Mouse (Mus musculus) Muller cell, postnatal 12 days (primary cell): Measurements from ENCODE around the gene Serpina9.

Experiments
- DNase-seq: peaks from one replicate; pipeline ENCODE4 v3.0.0-alpha.2; 2015; ENCODE audit errors: inconsistent ontology term

Serpina9 gene

DNA sequence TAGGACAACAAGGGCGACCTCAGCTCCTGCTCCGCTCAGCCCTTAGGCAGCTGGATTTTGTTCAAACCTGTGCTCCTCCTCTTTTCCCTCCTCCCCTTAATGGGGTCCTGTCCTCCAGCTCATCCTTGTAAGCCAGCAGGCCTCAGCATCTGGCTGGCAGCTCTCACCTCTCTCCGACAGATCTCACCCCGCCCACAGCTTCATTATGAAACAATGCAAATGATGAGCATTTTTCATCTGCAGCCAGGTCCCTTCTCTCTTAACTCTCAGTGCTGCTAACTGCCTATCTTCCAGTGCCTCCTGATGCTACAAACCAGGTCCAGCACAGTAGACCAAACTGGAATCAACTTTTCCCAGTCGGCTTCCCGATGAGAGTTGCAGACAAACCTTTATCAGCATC is at the start of gene Serpina9:
Serpina9 (minus strand) TSS at position 136 of the 400 bp plus-strand sequence.
- no peak for DNase-seq

DNA sequence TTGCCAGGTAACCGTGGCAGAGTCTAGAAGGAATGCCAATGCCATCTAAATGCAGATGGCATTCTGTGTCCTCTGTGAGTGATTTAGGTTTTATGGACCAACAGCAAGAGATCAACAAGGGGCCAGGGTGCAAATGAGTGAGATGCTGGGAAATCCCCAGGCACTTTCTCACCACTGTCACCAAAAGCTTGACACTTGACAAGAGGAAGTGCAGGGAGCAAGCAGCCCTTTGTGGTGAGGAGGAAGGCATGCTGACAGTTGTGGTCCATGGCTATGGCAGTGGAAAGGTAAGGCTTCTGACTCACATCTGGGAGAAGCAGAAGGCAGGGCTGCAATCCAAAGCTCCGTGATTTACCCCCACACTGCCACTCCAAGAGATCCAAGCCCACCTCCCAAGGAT is 48.3 kb upstream of the Serpina9 start:
- DNase-seq = no peak

DNA sequence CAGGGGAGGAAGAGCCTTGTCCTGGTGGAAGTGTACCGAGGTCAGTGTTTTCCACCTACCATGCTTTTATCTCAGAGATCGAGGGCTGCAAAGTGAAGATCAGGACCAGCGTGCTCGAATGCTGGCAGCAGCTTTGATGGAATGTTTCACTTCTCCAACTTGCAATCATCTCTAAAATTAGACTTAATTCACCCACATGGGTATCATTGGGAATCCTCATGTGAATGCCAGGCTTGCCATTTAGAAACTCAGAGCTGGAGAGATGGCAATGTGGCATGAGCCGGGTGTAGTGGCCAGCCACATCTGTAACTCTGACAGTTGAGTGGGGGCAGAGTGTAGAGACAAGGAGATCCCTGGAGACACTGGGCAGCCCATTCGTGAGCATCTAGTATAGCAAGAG is 46.6 kb upstream of the Serpina9 start:
- no peak for DNase-seq

DNA sequence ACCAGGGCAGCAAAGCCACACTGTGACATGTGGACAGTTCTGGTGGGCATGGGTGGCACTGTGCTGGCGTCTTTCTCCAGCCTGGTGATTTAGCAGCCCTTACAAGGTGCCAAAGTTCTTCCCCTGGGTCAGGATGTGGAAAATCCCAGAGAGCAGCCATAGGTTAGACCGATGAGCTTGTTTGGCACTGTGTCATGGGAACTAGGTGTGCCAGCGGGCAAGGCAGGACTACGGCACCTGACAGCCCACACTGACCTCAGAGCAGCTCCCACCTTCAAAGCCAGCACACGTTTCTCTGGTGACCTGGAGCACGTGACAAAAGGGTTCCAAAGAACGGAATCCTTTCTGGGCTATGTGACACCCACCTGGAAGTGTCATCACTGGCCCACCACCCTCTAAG is 44.0 kb upstream of the Serpina9 start:
- no peak for DNase-seq

DNA sequence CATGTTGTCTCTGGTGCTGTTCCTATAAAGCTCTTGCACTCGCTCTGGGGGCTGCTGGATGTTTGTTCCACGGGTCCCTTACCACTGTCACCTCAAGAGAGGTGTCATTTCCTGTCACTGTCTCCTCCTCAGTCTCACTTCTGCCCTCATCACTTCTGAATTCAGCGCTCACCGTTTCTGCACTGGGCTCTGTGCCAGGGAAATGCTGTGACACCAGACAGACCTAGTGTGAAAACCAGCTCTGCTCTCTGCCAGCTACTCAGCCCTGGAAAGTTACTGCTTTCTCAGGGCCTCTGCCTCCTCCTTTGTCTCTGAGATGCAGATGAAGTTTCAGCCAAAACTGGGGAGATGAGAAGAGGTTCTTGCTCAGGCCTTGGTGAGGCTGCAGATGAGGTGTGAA is 43.5 kb upstream of the Serpina9 start:
- peak; percentile 55 for DNase-seq

DNA sequence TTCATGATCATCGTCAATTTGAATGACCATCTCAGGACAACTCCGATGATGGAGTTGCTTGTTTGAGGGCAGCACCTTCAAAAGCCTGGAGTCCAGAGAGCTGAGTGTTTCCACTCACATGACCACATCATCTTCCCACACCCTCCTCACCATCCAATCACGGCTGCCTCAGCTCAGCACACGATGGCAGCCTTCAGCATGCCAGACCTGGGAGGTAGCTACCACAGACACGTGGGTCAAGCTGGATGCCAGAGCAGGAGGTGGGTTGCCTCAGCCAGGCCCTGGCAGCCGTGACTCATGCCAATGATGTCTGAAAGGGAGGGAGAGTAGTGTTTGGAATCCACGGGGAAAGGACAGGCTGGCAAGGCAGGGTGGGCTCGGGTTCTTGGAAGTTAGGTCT is 42.2 kb upstream of the Serpina9 start:
- DNase-seq = peak; percentile 87

DNA sequence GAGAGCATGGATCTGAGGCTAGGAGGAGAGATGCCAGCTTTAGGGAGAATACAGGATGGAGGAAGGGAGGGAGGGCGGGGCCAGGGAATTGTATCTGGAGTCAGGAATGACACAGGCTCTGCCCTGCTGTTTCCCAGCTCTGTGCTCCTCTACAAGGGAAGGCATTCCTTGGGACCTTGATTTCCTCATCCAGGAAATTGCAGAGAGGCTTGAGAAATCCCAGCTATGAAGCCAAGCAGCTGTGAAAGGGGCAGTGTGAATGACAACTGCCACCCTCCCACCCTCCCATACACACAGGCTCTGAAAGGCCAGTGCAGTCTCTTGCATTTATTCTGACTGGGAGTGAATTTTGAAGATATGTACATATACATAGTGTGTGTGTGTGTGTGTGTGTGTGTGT is 40.4 kb upstream of the Serpina9 start:
- DNase-seq = no peak

DNA sequence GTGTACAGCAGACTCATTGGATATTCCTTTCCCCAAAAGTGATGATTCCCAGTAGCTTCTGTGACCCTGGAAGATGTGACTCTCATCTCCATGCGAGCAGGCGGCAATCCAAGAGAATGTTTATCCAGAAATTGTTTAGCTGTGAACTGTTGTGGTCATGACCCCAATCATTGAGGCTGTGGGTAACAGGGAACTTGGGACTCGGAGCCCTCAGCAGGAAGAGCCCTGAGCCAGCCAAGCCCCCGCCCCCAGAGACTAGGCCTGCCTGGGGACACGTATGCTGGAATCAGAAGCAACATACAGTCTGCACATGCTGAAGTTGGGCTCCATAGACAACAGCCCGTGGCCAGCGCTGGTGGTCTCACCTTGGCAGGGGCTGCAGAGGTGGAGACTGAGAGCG is 32.2 kb upstream of the Serpina9 start:
- DNase-seq = no peak

DNA sequence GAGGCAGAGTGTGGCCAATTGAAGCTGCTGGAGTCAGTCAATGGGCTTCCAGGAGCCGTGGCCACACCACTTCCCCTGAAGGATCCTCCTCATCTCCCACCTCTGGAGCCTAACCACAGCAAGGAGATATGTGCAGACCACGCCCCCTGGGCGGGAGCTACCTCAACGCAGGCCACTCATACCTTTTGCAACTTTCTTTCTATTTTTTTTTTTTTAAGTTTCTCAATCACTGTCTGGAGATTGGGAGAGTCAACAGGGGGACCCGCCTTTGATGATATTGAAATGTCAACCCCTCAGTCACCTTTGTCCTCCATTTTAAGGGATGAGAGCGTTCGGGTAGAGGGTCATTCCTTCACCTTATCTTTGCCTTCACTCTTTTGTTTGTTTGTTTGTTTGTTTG is 30.8 kb upstream of the Serpina9 start, which contains the start of gene Serpina12:
Serpina12 (minus strand) TSS at position 101 of the 400 bp plus-strand sequence.
- DNase-seq = no peak

DNA sequence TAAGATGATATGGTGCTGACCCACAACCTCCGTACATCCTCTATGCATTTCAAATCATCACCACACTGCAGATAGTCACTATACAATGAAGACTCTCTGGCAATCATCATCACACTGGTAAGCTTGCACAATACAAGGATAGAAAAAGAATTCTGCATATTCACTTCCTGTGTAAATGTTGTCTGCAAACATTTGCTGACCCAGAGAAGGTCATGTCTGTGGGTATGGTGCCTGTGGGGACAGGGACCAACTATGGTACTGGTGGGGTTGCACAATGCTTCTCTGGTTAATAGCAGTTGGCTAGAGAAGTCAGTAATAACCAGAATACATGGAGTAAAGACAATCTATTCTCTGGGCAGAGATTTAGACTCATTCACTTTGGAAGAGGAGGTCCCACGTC is 29.2 kb upstream of the Serpina9 start:
- DNase-seq = no peak

DNA sequence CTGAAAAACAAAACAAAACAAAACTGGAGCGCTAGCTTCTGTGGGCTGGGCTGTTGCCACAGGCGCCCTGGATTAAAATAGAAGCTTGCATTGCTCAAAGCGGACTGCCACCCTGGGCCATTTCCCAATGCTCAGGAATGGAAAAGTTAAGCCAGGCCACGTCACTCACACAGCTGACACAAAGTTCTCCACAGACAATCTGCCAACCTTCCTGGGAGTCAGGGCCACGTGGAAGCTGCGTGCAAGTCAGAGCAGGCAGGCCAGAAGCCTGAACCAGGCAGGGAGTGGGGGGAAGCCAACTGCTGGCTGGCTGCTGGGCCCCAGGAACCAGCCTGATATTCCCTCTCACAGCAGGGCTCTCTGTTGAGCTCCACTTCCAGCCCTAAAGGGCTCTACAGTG is 27.8 kb upstream of the Serpina9 start:
- DNase-seq = peak; percentile 60

DNA sequence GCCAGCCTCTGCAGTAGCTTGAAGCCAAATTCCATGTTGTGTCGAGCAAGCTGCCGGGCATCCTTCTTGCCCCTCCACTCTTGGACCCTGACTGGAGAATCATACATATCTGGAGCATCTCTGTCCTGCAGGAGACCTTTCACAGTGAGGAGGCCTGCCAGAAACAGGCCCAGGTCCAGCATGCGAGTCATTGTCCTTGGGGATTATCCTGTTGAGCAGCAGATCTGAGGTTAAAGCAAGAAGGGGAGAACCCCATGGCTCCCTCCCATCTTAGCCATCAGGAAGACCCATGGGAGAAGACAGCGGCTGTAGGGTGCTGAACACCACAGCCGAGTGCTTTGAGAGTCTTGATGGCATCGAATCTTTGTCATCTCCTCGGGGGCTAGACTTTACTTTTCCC is 24.6 kb upstream of the Serpina9 start:
- DNase-seq = no peak

DNA sequence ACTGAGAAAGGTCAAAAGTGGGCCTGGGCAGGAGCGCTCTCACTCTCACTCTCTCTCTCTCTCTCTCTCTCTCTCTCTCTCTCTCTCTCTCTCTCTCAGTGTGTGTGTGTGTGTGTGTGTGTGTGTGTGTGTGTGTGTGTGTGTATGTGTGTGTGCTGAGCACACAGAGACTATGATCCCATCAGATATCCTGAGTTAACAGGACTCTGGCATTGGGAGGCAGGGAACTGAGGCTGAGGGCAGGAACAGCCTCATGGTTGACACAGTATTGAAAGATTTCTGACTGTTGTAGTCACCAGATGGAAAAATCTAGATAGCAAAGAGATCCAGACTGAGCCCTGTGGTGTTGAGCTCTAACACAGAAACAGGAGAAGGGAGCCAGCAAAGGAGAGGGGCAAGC is 20.2 kb upstream of the Serpina9 start:
- DNase-seq = no peak

DNA sequence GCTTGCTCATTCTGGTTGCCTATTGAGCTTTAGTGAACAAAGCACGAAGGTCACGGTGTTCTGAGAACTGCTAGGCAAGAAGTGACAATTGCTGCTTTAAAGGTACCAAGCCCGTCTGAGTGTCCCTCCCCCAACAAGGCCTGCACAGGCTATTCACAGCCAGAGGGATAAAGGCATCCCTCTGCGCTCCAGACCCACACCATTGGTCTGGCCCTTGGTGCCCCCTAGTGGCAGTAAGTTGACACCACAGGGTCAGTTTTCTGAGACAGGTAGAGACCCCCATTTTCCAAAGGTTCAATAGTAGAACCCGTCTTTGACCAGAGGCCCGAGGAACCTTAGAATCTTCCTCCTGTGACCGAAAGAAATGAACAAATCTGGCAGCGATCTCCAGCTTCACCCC is 16.4 kb upstream of the Serpina9 start:
- DNase-seq = no peak

DNA sequence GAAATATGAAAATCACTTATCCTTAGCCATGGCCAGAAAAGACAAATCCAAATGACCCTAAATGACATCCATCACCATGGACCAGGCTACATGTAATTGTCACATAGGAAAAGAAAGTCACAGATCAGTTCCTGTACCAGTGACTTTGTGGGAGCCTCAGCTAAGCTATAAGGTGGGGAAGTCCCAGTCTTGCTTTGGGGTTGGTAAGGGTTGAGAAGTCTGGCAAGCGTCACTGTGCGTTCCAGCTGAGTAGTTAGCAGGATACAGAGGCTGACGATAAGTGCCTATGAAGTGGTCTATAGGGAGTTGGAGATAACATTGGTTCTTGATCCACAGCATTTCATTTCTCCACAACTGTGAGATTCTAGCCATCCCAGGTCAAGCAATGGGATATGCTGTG is 1.7 kb upstream of the Serpina9 start:
- DNase-seq = no peak

DNA sequence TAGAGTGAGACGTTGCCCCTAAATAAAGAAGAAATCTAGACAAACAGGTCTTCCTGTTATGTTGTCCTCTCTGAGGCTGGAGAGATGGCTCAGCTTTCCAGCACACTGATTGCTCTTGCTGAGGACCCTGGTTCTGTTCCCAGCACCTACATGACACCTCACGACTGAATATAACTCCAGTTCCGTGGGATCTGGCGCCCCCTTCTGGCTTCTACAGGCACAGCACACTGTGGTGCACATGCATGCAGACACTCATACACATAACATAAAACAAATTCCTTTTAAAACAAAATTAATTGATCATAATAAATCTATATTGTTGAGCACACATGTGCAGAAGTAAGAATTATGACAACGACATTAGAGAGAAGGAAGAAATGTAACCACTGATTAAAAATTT is 8.9 kb downstream of the Serpina9 start:
- DNase-seq = no peak

DNA sequence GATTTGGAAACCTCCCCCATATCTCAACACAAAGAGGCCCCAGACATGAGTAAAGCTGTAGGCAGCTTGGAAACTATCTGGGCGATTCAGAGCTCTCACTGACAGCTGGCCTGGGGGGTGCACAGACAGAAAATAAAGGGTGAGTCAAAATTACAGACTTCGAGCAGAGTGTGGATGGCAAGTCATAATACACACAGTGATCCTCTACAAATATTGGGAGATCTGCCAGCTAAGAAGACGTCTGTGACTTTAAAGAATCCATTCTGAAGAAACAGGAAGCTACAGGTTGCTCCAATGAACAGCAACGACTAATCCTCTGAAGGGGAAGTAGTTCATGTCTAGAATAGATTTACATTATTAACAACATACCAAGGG is 10.3 kb downstream of the Serpina9 start:
- peak; percentile 38 for DNase-seq

DNA sequence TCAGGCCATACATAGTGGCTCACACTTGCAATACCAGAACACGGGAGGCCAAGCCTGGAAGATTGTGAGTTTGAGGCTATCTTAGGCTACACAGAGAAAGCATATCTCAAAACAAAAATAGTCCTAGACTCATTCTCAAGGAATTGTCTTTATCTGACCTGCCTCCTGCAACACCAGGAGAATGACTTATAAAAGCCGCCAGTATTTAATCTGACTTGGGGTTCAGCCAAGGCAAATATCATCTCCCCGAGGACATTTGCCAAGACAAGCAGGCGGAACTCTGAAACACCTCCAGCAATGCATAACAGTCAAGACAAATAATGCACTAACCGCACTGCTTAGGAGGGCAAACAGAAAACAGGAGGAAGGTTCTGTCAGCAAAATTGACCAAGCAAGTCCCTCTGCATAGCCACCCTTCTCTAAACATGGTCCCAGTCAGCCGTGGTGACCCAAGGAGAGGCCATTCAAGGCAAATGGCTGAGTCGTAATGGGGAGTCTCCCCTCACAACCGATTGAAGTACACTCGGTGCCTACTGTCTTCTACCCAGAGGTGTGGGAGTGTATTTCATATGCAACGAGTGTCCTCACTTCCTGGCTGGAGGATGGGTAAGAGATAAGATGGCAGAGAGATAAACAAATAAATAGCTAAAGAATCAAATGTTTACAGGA is 10.9 kb downstream of the Serpina9 start:
- peak; percentile 12 for DNase-seq

DNA sequence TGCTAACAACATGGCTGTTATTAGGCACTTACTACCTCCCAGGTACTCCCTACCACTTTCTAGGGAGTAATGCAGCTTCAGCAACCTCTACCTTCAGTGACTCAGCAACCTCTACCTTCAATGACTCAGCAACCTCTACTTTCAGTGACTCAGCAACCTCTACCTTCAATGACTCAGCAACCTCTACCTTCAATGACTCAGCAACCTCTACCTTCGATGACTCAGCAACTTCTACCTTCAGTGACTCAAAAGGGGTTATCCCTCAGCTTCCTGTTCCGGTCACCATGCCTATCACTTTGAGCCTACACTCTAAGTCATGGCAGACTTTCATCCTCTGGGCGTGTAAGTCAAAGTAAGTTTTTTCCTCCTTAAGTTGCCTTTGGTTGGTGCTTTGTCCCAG is 13.0 kb downstream of the Serpina9 start:
- no peak for DNase-seq

DNA sequence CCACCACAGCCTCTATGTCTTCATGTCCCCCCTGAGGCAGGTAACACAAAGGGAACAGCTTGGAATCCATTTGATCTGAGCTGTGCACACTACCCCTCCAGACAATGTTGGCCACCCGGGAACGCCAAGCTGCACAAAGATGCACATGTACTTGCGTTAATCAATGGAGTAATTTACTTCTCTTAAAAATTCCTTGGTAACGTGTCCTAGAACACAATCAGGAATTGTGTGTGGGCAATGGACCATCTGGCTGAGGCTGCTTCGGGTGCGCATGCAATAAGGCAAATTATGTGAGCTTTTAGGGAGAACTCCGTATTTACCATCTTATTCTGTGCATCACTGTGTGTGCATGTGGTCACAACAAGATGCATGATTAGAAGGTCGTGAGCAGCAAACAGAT is 13.9 kb downstream of the Serpina9 start:
- DNase-seq = no peak

DNA sequence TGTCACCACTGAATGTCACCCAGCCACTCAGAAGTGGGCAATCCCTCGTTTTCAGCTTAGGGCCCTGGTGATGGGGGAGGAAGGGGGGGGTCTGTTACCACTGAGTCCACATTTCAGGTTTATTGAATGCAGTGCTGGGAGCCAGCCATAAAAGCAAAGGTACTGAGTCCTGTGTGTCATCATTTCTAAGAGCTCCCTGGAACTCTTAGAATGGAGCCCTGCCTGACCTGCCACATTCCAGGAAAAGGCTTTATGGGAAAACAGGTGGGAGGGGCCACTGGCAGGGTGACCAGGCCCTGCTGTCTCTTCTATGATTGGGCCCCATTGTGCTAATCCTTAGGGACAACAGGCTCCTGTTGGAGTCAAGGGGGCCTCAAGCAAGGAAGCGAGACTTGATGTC is 17.0 kb downstream of the Serpina9 start:
- DNase-seq = no peak

DNA sequence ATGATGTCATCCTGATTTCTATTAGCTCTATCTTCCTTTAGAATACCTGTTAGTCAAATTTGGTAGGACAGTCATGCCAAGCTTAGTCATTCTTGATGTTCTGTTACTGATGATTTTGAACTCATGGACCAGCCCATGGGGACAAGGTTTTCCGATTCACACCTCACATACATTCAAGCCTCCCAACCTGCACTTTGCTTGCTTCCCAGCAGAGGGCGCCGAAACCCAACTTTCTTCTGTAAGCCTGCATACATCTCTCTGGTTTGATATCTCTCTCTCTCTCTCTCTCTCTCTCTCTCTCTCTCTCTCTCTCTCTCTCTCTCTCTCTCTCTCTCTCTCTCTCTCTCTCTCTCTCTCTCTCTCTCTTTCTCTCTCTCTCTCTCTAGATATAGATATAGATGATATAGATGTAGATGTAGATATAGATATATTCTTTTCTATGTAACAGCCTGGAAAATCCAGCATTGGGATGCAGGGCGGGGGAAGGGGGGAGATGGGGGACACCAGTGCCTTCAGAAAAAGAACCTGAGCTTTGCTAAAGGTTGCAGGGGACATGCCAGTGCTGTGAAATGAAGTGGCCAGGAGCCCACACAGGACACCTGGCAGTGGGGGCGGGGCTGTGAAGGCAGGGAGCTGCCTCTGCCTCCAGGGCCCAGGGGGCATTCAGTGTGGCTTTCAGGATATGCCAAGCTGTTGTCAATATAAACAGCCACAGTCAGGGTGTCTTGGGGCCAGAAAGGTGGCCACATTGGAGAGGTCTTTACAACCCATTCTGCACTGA is 18.1 kb downstream of the Serpina9 start:
- DNase-seq = peak; percentile 52

DNA sequence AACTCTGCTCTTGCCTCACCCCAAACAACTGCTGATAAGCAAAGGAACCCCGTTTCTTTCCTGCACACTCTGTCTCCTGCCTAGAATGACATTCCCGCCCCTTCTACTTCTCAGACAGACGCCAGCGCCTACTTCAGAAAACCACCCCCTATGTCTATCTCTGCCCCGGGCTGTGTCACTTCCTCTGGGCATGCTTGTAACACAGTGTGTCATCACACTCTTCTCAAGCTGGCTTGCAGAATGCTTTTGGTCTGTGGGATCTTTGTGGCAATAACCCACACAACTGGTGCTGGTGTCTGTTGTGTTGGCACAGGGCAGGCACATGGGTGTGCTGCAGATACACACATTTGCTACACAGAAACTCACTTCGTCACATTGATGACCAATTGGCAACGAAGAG is 20.6 kb downstream of the Serpina9 start:
- DNase-seq = no peak

DNA sequence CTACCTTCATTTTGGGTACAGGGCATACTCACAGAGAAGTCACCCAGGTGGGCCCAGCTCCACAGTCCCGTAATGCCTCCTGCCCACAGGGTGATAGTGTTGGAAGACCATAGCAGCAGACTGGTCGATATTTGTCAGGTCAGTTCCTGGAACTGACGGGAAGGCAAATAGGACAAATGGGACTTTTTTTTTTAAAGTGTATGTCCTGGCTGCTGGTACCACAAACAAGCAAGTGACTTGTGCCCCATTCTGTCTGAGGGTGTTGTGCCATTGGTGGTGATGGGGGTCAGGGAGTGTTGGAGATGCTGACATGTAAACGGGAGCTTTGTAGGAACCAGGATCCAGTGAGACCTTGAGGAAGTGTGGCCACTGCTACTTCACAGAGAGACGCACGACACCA is 23.7 kb downstream of the Serpina9 start, which contains the start of gene Serpina11:
Serpina11 (minus strand) TSS at position 101 of the 400 bp plus-strand sequence.
- DNase-seq = no peak
